Mouse (Mus musculus): ENCODE data around the gene Poldip3.

Poldip3 gene

GRCm38 (mm10) chr15:83149196-83150072, at the start of gene Poldip3:
Poldip3 (minus strand) TSS chr15:83149384.
- DNase-seq = peak; percentile 98

GRCm38 (mm10) chr15:83193413-83193812, 44.2 kb upstream of the Poldip3 start:
- no peak for DNase-seq

- DNase-seq = no peak
These were observed 33.2 kb upstream of the Poldip3 start for GRCm38 (mm10) chr15:83182351-83182750.

GRCm38 (mm10) chr15:83181800-83182330, 32.7 kb upstream of the Poldip3 start:
- no peak for DNase-seq

GRCm38 (mm10) chr15:83180004-83180403, 30.8 kb upstream of the Poldip3 start:
- DNase-seq = no peak

GRCm38 (mm10) chr15:83176653-83177052, 27.5 kb upstream of the Poldip3 start:
- no peak for DNase-seq

GRCm38 (mm10) chr15:83173914-83174884, 25.0 kb upstream of the Poldip3 start:
- DNase-seq = no peak

- DNase-seq = peak; percentile 37
These were observed 23.6 kb upstream of the Poldip3 start, which contains the start of gene Cyb5r3 for GRCm38 (mm10) chr15:83172492-83173429. Cyb5r3 (minus strand) TSS chr15:83172592.

- peak; percentile 100 for DNase-seq
These were observed 22.7 kb upstream of the Poldip3 start for GRCm38 (mm10) chr15:83171712-83172481.

GRCm38 (mm10) chr15:83170956-83171659, 21.9 kb upstream of the Poldip3 start:
- no peak for DNase-seq

- DNase-seq = no peak
These were observed 20.9 kb upstream of the Poldip3 start for GRCm38 (mm10) chr15:83169772-83170722.

- no peak for DNase-seq
These were observed 19.9 kb upstream of the Poldip3 start for GRCm38 (mm10) chr15:83168875-83169771.

- DNase-seq = no peak
These were observed 19.1 kb upstream of the Poldip3 start for GRCm38 (mm10) chr15:83168311-83168710.

- DNase-seq = no peak
These were observed 18.4 kb upstream of the Poldip3 start for GRCm38 (mm10) chr15:83167550-83168065.

GRCm38 (mm10) chr15:83167126-83167525, 17.9 kb upstream of the Poldip3 start:
- DNase-seq = no peak

- DNase-seq = no peak
These were observed 17.5 kb upstream of the Poldip3 start for GRCm38 (mm10) chr15:83166642-83167041.

GRCm38 (mm10) chr15:83165526-83166315, 16.5 kb upstream of the Poldip3 start:
- no peak for DNase-seq

Measured in embryo, embryonic 11 days (tissue).